Mouse (Mus musculus) cerebellum, adult 2 months (tissue): ENCODE data around the gene Unc50.

ENCODE experiments used
- CTCF ChIP-seq: fragments of 200-500 bp; IDR thresholded peaks from 2 replicates; pipeline ENCODE4 v1.5.1; 2011; ENCODE audit warnings: low read depth, mild to moderate bottlenecking, control low read depth, low read length, moderate library complexity, borderline replicate concordance; ENCODE audit not compliant: insufficient read depth
- POLR2A ChIP-seq: fragments of 200-500 bp; IDR thresholded peaks from 2 replicates; pipeline ENCODE4 v1.6.1; 2011; ENCODE audit warnings: low read length, control low read depth, borderline replicate concordance; ENCODE audit not compliant: insufficient read depth

DNA sequence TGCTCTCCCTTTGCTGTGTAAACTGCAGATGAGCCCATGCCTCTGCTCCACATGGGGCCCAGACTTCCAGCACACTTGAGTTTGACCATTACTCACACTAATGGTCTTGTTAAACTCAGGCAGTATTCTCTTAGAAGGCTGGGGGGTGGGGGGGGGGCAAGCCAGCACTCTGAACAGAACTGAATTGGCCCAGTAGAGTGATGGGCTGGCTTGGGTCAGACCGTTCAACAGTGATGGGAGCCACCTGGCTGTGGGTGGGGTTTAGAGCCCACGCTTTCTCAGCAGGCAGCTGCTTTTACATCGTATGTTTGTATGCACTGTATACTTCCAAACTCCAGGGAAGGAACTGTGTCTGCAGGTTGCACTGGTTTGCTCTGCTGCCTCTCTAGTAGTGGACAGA, 31.0 kb upstream of the Unc50 start:
- TF ChIP-seq CTCF (no peak), POLR2A (no peak)
